Mouse (Mus musculus) brain, embryonic 14.5 days (tissue): ENCODE results near the gene Slc25a38. TPM values are rescaled to one million over a fixed set of nuclear protein-coding genes. Genes with fewer than 3 reads are reported as not detected.

Experiments
- DNase-seq: peaks from one replicate; pipeline ENCODE4 v3.0.0-alpha.2; 2011; ENCODE audit warnings: low read depth
- CTCF ChIP-seq: fragments of 200-500 bp; IDR thresholded peaks from 2 replicates; pipeline ENCODE4 v1.5.1; 2012; ENCODE audit warnings: inconsistent platforms, mild to moderate bottlenecking, moderate library complexity, borderline replicate concordance; ENCODE audit not compliant: insufficient read depth, insufficient read length; ENCODE audit errors: extremely low read depth
- POLR2A ChIP-seq: fragments of 200-500 bp; IDR thresholded peaks from 2 replicates; pipeline ENCODE4 v1.6.1; 2012; ENCODE audit warnings: mild to moderate bottlenecking, inconsistent platforms, borderline replicate concordance; ENCODE audit not compliant: poor library complexity, insufficient read depth, insufficient read length, severe bottlenecking; ENCODE audit errors: extremely low read depth
- polyA plus RNA-seq: library from polyadenylated mRNA; depleted of rRNA; stranded (reverse); fragments of >200 nt; gene quantifications from 2 replicates; pipeline ENCODE4 v1.2.3, GENCODE M21; 2012

Slc25a38 gene
- polyA plus RNA-seq, 1 experiment: 29.0 TPM

DNA sequence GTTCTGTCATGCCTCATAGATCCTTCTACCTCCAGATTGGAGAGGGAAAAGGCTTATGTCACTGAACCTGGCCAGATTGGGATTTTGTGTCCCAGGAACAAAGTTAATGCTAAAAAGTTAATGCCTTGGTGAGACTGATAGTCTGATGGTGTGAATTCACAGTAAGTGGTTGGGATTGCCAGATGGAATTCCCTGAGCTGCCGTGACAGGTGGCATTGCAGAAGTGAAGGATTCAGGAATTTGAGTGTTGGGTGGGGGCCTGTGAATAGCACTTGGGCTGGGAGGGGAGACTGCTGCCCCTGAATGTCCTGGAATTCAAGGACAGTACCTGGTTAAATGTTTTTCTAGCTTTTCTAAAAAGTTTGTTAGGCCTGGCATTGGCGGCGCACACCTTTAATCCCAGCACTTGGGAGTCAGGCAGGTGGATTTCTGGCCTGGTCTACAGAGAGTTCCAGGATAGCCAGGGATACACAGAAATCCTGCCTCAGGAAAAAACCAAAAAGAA, 21.7 kb downstream of the Slc25a38 start:
- TF ChIP-seq POLR2A (no peak), CTCF (no peak)

GRCm38 (mm10) chr9:120132980-120133754, 23.0 kb downstream of the Slc25a38 start:
- TF ChIP-seq POLR2A (no peak), CTCF (no peak)
- DNase-seq: no peak

More for the DNA sequence above, 21.7 kb downstream of the Slc25a38 start:
- DNase-seq: no peak

DNA sequence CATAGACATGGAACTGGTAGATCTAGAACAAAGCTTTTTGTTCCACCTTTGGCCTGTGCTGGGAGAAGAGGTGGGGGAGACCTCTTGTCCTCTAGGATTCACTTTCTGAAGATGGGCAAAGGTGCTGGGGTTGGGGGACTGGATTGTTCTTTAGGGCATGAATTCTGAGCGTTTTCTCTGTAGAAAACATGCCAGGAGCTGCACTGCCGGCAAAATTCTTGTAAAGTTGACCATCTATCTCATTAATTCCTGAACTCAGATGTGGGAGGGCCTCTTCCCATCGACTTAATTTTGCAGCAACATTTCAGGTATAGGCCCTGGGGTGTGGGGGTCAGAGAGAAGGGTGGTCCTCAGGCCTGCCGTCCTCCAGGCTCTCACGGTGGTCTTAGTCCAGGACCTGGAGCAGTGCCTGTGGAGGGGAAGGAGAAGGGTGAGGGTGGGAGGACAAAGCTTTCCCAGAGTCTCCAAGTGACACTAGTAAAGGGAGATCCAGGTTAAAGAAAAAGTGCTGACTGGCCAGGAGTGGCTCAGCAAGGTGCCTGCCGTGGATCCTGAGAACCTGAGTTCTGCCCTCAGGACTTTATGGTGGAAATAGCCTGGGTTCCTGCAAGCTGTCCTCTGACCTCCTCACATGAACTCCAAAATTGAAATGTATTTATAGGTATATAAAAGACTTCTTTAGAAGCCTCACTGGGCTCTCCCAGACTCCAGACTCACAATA, 23.7 kb downstream of the Slc25a38 start:
- no peak for TF ChIP-seq POLR2A
- no peak for TF ChIP-seq CTCF
- no peak for DNase-seq

- TF ChIP-seq CTCF (no peak), POLR2A (no peak)
- no peak for DNase-seq
These were observed 24.5 kb downstream of the Slc25a38 start for GRCm38 (mm10) chr9:120134529-120135160.

DNA sequence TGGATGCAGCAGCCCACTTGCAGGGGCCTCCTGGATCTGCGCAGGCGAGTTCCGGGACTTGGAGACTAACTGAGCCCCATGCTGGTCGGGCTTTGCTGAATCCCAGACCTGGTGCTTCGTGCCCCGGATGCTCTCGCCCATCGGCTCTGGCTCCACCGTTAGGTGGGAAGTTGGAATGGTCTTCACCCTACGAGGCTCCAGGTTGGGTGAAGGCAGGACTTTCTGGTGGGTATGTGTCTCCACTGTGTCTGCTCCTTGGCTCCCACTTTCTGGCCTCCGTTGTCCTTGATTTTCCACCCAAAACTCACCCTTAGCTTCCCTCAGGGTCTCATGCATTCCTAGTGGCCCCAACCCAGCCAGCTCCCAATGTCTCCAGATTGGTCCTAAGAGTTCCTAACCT, 25.3 kb downstream of the Slc25a38 start:
- DNase-seq: no peak
- TF ChIP-seq POLR2A (no peak), CTCF (no peak)

- TF ChIP-seq POLR2A (no peak), CTCF (peak; percentile 79; the same call in 1 of the 2 replicates)
- peak; percentile 88 for DNase-seq
These were observed 30.5 kb downstream of the Slc25a38 start for GRCm38 (mm10) chr9:120140652-120141051.

GRCm38 (mm10) chr9:120144474-120144873, 34.3 kb downstream of the Slc25a38 start:
- DNase-seq: no peak

GRCm38 (mm10) chr9:120149222-120149828, 39.2 kb downstream of the Slc25a38 start, which contains the start of gene Mobp:
Gene Mobp, plus strand, starts transcription at chr9:120149707.
- DNase-seq: peak; percentile 26
- TF ChIP-seq POLR2A (no peak), CTCF (no peak)

More at GRCm38 (mm10) chr9:120144474-120144873, 34.3 kb downstream of the Slc25a38 start:
- TF ChIP-seq CTCF: no peak
- no peak for TF ChIP-seq POLR2A

GRCm38 (mm10) chr9:120151152-120151551, 41.0 kb downstream of the Slc25a38 start:
- no peak for TF ChIP-seq CTCF
- TF ChIP-seq POLR2A: no peak
- DNase-seq: no peak

DNA sequence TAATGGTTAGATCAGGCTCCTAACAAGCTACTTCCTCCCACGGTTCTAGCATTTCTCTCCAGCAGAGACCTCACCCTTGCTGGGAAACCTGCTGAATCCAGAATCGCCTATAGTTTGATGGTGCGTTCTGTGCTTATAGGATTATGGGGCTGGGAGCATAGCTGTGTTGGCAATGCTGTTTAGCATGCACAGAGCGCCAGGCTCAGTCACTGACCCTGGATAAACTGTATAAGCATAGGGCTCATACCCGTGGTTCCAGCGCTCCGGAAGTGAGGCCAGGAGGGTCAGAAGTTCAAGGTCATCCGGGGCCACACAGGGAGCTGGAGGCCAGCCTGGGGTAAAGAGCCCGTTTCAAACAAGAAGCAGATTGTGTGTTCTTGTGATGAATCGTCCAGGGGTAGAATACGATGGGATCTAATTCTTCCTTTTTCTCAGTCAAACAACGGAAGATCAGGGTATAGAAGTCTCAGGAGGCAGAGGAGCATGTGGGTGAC, 41.8 kb downstream of the Slc25a38 start:
- TF ChIP-seq POLR2A (no peak), CTCF (no peak)
- no peak for DNase-seq
